In the genomic region with DNA sequence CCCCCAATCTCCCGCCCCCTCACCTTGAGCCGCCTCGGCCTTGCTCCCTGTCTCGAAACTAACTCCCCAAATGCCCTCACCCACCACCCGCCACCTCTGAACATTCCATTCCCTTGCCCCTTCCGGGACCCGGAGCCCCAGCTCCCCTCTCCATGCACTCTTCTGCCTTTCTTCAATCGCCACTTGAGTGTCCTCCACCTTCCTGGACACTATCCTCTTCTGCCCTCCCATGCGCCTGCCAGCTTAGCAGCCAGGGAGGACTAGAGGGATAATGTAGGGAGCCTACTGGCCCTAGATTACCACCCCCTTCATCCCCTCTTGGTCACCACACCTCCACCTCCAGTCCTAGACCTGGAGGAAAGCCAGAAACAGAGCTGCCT, we compare ENCODE assay signal across 8 mouse cellular contexts.
DNase-seq lines count a peak whose midpoint lies in the region; ATAC-seq and TF ChIP-seq lines count a peak whose summit lies in the region.

No protein-coding gene starts in this region.

- H3K4me2 ChIP-seq in embryonic facial prominence, embryonic 12.5 days (replicated peaks) = peak overlapping the region; percentile 59
- H3K4me2 ChIP-seq in hindbrain, embryonic 15.5 days = peak overlapping the region; percentile 72
- H3K4me2 ChIP-seq in midbrain, embryonic 16.5 days (ENCODE audit: low read length) = peak overlapping the region; percentile 67

- peak overlapping the region; percentile 71; the same call in 1 of the 2 replicates for H3K27ac ChIP-seq in layer of hippocampus, adult 2 months
- 0 out of 2 replicates have a peak overlapping the region, but pooled peaks have one; percentile 30 for H3K27ac ChIP-seq in embryonic facial prominence, embryonic 12.5 days
- H3K27ac ChIP-seq in hindbrain, embryonic 15.5 days (replicated peaks) = peak overlapping the region; percentile 80
- H3K27ac ChIP-seq in midbrain, embryonic 16.5 days (ENCODE audit: low read length) = peak overlapping the region; percentile 74

- ATAC-seq in embryonic facial prominence, embryonic 12.5 days (ENCODE audit: insufficient number of reproducible peaks, insufficient read depth, low FRiP score, low TSS enrichment) = 0 out of 2 replicates have a peak, but pooled peaks have one; percentile 16
- no peak for ATAC-seq in hindbrain, embryonic 15.5 days (ENCODE audit: low FRiP score, low read depth)
- peak; percentile 23 for ATAC-seq in midbrain, embryonic 16.5 days
- ATAC-seq in megakaryocyte progenitor cell, adult 5-6 weeks (replicated peaks; ENCODE audit: poor library complexity) = no peak

- no peaks in the 10 kb centered on the region for H3K9me3 ChIP-seq in embryonic facial prominence, embryonic 12.5 days
- no peaks in the 10 kb centered on the region for H3K9me3 ChIP-seq in hindbrain, embryonic 15.5 days
- no peaks in the 10 kb centered on the region for H3K9me3 ChIP-seq in midbrain, embryonic 16.5 days (replicated peaks; ENCODE audit: control insufficient read depth, low read length, poor library complexity, severe bottlenecking)

- DNase-seq in layer of hippocampus, adult 2 months (ENCODE audit: low spot score in 2 of 2) = no peak
- no peak for DNase-seq in layer of hippocampus, adult 8-10 months (ENCODE audit: low spot score in 2 of 2)
- no peak for DNase-seq in right cerebral cortex, postnatal 10 days (ENCODE audit: low spot score in 2 of 2)
- no peak for DNase-seq in adrenal gland, adult 2 months

- 23% methylated on average over 9 of the region's 9 CpGs for WGBS in embryonic facial prominence, embryonic 12.5 days
- WGBS in hindbrain, embryonic 15.5 days = 18% methylated on average over 8 of the region's 9 CpGs
- WGBS in midbrain, embryonic 16.5 days = 15% methylated on average over 9 of the region's 9 CpGs

- peak overlapping the region; percentile 48 for H3K9ac ChIP-seq in embryonic facial prominence, embryonic 12.5 days
- peak overlapping the region; percentile 50 for H3K9ac ChIP-seq in hindbrain, embryonic 15.5 days
- H3K9ac ChIP-seq in midbrain, embryonic 16.5 days (ENCODE audit: low read depth, low read length) = peak overlapping the region; percentile 65

- no peaks in the 10 kb centered on the region for H3K36me3 ChIP-seq in embryonic facial prominence, embryonic 12.5 days
- no peaks in the 10 kb centered on the region for H3K36me3 ChIP-seq in hindbrain, embryonic 15.5 days
- no peaks in the 10 kb centered on the region for H3K36me3 ChIP-seq in midbrain, embryonic 16.5 days (ENCODE audit: control insufficient read depth, insufficient read depth, low read length)

- TF ChIP-seq CTCF in layer of hippocampus, adult 2 months (conservative IDR thresholded peaks at IDR 0.05) = no peak

- peak overlapping the region; percentile 52 for H3K4me3 ChIP-seq in layer of hippocampus, adult 2 months
- peak overlapping the region; percentile 33 for H3K4me3 ChIP-seq in embryonic facial prominence, embryonic 12.5 days
- peak overlapping the region; percentile 41 for H3K4me3 ChIP-seq in hindbrain, embryonic 15.5 days
- peak overlapping the region; percentile 41 for H3K4me3 ChIP-seq in midbrain, embryonic 16.5 days (ENCODE audit: low read depth, low read length)

- H3K4me1 ChIP-seq in embryonic facial prominence, embryonic 12.5 days = peaks cover 4% of the 10 kb centered on the region; the same call in 1 of the 2 replicates
- H3K4me1 ChIP-seq in hindbrain, embryonic 15.5 days (replicated peaks) = peaks cover 23% of the 10 kb centered on the region
- 0 out of 2 replicates have a peak, but pooled peaks cover 3% of the 10 kb centered on the region for H3K4me1 ChIP-seq in midbrain, embryonic 16.5 days (ENCODE audit: control insufficient read depth, insufficient read depth, low read length)

- peaks cover 63% of the 10 kb centered on the region for H3K27me3 ChIP-seq in embryonic facial prominence, embryonic 12.5 days
- H3K27me3 ChIP-seq in hindbrain, embryonic 15.5 days = peaks cover 33% of the 10 kb centered on the region
- H3K27me3 ChIP-seq in midbrain, embryonic 16.5 days (ENCODE audit: control insufficient read depth, insufficient read depth, low read depth, low read length) = peaks cover 3% of the 10 kb centered on the region; the same call in 1 of the 2 replicates

Comparison
In these comparisons a context has a peak if more than half of its experiments do, and no peak if none do; other contexts are left out.
1. H3K27ac ChIP-seq: peak in every context shown above with its lines; median percentile 80 in hindbrain, embryonic 15.5 days; 74 in midbrain, embryonic 16.5 days; 71 in layer of hippocampus, adult 2 months; 30 in embryonic facial prominence, embryonic 12.5 days.
2. ATAC-seq: peak in embryonic facial prominence, embryonic 12.5 days (single experiment) and midbrain, embryonic 16.5 days (single experiment); none in hindbrain, embryonic 15.5 days (single experiment) and megakaryocyte progenitor cell, adult 5-6 weeks (single experiment).
3. Peak in every context shown above with its lines, with median percentiles within 50 percentile points of each other: H3K4me3 ChIP-seq, H3K4me2 ChIP-seq and H3K9ac ChIP-seq.